Mouse (Mus musculus) gastrocnemius, postnatal 4 days (tissue): Measurements from ENCODE around the gene Gm49601. TPM values are rescaled to one million over a fixed set of nuclear protein-coding genes. Genes with fewer than 3 reads are reported as not detected.

Source experiments
- DNase-seq, 2 experiments: peaks; one replicate each; pipeline ENCODE4 v3.0.0; 2021 to 2022; ENCODE audit warnings: low spot score in 2 of 2, mixed read lengths in 2 of 2
- total RNA-seq, 2 experiments: library from RNA; stranded (reverse); gene quantifications; 2 replicates each; pipeline ENCODE4 v1.2.3; 2021

Gene Gm49601
- total RNA-seq, 2 experiments from 2014 or later = 2.2 to 3.6 TPM

GRCm38 (mm10) chr16:18609099-18609498 lies 17.1 kb downstream of the Gm49601 start:
- no peak for DNase-seq

DNA sequence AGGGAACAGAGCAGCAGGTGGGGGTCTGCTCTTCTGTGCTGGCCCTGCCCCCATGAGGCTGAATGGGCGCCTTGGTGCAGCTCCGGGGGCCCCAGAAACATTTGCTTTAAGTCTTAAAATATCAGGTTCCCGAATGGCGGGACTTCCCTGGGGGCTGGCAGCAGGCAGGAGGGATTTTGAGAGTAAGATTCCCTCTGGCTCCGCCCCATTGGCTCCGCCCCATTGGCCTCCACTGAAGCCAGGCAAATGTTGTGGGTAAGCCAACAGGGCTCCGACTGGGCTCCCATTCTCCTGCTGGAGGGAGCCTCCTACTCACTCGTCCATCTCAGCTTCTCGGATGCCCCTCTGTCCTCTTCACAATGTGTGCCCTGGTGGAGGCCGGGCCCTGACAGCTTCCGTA lies 18.0 kb downstream of the Gm49601 start:
- peak in 1 of 2 experiments; percentile 31 for DNase-seq

DNA sequence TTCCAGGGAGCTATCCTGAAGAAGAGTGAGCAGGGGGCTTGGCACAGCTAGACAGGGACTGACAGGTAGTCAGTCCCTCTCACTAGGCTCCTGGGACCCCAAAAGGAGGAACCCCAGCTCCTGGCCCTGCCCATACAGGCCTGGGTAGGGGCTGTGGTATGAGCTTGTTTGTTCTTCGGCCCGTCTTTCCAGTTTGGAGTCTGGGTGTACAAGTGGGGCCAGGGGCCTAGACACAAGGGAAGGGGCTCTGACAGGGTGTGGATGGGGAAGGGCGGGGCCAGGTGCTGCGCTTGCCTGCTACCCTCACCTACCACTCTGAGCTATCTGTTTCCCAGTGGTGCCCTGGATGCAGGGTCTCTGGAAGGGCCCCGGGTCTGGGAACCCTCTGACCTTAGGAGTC lies 20.5 kb downstream of the Gm49601 start:
- DNase-seq = no peak

DNA sequence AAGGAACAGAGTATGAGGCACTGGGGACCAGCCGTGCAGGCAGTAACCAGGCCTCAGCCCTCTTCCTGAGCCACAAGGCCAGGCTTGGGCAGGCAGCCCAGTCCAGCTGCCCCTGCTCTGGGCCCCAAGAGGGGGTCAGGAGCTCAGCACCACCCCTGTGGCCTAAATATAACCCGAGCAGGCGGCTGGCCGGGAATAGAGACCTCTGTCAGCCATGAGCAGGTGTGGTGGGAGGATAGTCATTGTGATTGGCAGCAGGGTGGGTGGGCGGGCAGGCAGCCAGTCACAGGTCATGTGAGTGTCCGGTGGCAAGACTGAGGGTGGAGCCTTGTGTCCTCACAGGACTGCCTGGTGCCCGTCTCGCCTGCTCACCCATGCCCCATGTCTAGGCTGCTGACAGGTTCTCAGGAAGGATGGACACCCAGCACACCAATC lies 21.9 kb downstream of the Gm49601 start:
- peak in 1 of 2 experiments; percentile 68 for DNase-seq

GRCm38 (mm10) chr16:18601447-18601846 lies 24.8 kb downstream of the Gm49601 start:
- no peak for DNase-seq

GRCm38 (mm10) chr16:18598006-18598405 lies 28.2 kb downstream of the Gm49601 start:
- DNase-seq = no peak

DNA sequence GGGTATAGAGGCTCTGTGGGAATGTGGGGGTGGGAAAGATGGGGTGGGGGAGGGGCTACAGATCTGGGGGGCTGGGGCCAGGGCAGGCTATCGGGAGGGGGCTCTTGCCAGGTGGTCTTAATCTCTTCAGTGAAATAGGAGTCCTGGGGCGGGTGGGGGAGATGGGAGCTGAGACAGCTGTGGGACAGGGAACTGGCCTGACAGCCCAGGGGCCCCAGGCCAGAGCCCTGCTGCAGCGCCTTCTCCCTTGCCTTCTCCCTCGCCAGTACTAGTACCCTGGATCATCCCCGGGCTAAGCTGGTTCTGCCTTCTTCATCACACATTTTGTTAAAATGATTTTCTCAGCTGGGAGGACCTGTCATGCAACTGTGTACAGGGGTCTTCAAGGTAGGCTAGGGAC lies 30.0 kb downstream of the Gm49601 start:
- DNase-seq = no peak

GRCm38 (mm10) chr16:18593930-18594329 lies 32.3 kb downstream of the Gm49601 start:
- DNase-seq = no peak

- no peak for DNase-seq
These were observed 34.9 kb downstream of the Gm49601 start for GRCm38 (mm10) chr16:18591047-18592018.

DNA sequence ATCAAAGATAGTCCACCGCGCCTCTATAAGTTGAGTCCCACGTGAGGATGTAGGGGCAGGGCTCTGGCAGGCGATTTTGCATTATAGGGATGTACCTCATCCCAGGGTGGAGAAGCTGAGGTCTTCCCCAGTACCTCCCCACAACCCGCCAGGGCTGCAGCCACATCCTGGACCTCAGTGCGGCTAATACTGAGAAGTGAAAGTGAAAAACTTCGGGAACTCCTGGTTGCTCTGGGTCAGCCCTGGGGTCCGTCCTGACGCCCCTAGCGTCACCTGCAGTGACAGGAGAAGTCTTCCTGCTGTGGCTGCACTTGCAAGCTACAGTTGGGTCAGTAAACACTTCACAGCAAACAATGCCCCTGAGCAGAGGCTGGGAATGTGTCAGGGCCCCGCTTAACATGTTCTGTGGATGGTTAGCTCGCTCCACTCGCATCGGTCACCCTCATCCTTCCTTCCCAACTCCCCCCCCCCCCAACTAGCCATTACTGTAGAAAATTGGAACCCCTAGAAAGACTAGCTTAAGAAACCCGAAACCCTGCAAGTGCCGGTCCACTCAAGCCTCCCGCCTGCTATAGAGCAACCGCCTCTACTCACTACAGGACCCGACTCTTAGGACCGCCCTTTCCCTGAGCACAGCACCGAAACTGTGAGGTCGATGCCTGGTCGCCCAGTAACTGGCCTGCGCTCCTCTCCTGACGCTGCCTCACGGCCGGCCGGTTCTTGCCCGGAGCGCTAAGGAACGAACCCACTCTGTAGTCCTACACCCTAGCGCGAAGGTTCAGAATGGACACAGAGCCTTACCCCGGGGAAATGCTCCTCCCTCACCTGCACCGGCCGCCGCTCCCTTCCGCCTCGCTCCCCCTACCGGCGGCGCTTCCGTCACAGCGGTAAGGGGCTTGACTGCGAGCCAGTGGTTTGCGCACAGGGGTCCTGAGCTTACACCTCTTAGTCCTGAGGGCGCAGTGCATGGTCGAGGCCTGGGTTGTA lies 36.1 kb downstream of the Gm49601 start, which contains the start of gene Tbx1:
Gene Tbx1 (minus strand): TSS at position 868 of the 987 bp plus-strand sequence.
- no peak for DNase-seq

GRCm38 (mm10) chr16:18589080-18589621 lies 37.1 kb downstream of the Gm49601 start:
- DNase-seq = no peak

- DNase-seq = no peak
These were observed 37.5 kb downstream of the Gm49601 start for GRCm38 (mm10) chr16:18588738-18589055.

- no peak for DNase-seq
These were observed 38.1 kb downstream of the Gm49601 start for GRCm38 (mm10) chr16:18587847-18588737.

DNA sequence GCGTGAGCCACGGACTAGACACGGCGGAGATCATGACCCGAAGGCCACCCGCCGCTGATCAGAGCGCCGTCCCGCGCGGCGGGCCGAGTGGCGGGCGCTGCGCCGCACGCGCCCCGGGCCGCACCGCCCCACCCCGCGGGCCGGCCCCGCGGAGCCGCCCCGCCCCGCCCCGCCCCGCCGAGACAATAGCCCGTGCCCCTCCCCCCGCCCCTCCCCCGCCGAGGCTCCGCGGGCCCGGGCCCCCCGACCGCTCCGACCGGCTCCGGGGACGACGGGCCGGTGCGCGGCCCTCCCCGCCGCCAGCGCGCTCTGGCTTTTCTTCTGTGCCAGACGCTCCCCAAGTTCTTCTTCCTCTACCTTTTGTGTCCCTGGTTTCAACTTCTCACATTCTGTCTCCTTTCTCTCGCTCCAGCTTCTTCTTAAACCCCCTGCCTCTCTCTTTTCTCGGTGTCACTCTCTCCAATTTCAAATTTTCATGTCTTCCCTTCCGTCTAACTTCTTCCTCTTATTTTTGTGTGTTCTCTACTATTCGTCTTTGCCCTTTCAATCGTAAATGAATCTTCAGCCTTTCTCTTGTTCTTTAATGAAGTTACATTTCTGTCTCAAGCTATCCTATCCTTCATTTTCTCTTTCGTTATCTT lies 39.2 kb downstream of the Gm49601 start:
- no peak for DNase-seq

- no peak for DNase-seq
These were observed 39.9 kb downstream of the Gm49601 start for GRCm38 (mm10) chr16:18586076-18586905.

GRCm38 (mm10) chr16:18585676-18586075 lies 40.6 kb downstream of the Gm49601 start:
- no peak for DNase-seq

GRCm38 (mm10) chr16:18584901-18585510 lies 41.2 kb downstream of the Gm49601 start:
- DNase-seq = no peak

DNA sequence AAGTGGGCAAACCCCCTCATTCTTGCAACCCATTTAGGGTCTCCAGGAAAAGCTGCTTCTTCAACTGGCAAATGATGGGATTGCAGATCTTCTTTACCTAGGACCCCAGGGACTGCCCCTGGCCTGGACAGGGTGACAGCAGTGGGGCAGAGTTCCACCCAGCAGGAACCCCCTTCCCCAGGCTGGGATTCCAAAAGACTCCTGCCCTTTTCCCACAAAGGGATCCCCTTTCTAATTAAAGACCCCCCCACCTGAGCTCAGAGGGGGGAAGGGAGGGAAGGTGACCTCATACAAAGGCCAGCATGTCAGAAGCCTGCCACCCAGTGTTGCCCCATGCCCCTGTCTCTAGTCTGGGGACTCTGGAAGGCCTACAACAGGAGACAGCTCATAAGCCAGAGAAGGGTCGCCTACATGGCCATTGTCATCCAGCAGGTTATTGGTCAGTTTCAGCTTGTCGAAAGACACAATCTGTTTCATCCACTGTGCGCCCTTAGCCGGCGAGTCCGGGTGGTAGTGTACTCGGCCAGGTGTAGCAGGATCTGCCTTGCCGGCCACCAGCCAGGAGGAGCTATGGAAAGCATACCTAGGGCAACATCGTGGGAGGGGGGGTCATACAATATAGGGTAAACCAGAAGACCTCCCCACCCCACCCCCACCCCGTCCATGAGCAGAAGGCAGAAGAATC lies 42.4 kb downstream of the Gm49601 start:
- DNase-seq = no peak
